Mouse (Mus musculus): ENCODE data around the gene Fgfr3. TPM values are rescaled to one million over a fixed set of nuclear protein-coding genes. Genes with fewer than 3 reads are reported as not detected.
A peak's percentile ranks its signal among the peaks of the same experiment; 100 is the strongest.

Gene Fgfr3
- polyA plus RNA-seq, 1 experiment from 2014 or later: 64.4 TPM

DNA sequence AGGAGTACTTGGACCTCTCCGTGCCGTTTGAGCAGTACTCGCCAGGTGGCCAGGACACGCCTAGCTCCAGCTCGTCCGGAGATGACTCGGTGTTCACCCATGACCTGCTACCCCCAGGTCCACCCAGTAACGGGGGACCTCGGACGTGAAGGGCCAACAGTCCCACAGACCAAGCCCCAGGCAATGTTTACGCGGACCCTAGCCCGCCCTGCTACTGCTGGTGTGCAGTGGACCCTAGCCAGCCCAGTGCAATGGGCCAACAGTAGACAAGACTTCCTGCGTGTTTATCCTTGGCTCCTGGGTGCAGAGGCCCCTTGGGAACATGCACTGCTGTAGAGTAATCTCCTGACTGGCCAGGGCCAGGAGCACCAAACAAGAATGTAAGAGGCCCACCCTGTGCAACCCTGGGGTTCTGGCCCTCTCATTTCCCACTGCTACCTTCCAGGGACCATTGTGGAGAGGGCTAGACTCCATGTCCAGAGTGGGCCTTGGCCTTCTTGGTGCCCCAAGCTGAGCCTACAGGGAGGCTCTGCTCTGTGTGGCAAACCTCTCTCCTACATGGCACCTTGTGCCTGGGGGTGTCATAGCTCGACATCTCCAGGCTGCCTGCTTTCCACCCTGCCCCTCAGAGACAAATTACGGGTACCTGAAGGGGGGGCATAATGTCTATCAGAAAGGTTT, 14.1 kb downstream of the Fgfr3 start:
- H3K4me3 ChIP-seq (ENCODE audit: low read length): no peak overlapping the region
- no peaks in the 10 kb centered on the region for H3K27me3 ChIP-seq (ENCODE audit: control insufficient read depth, insufficient read depth, low read depth, low read length)
- H3K4me2 ChIP-seq (ENCODE audit: low read depth, low read length): no peak overlapping the region
- H3K9ac ChIP-seq (ENCODE audit: low read length): no peak overlapping the region
- no peaks in the 10 kb centered on the region for H3K4me1 ChIP-seq (replicated peaks; ENCODE audit: control insufficient read depth, insufficient read depth, low read length)
- ATAC-seq (ENCODE audit: low read depth): no peak
- WGBS: 86% methylated on average over 16 of the region's 16 CpGs
- H3K36me3 ChIP-seq (ENCODE audit: control insufficient read depth, insufficient read depth, low read length): peaks cover 38% of the 10 kb centered on the region
- H3K27ac ChIP-seq (ENCODE audit: low read length): no peak overlapping the region
- no peaks in the 10 kb centered on the region for H3K9me3 ChIP-seq (ENCODE audit: control insufficient read depth, low read length)

- no peak for ATAC-seq (ENCODE audit: low read depth)
- no peak overlapping the region for H3K27ac ChIP-seq (ENCODE audit: low read length)
- H3K36me3 ChIP-seq (ENCODE audit: control insufficient read depth, insufficient read depth, low read length): peaks cover 38% of the 10 kb centered on the region
- H3K27me3 ChIP-seq (ENCODE audit: control insufficient read depth, insufficient read depth, low read depth, low read length): no peaks in the 10 kb centered on the region
- WGBS: 47% methylated on average over 9 of the region's 9 CpGs
- no peaks in the 10 kb centered on the region for H3K4me1 ChIP-seq (replicated peaks; ENCODE audit: control insufficient read depth, insufficient read depth, low read length)
- H3K4me3 ChIP-seq (ENCODE audit: low read length): no peak overlapping the region
- no peaks in the 10 kb centered on the region for H3K9me3 ChIP-seq (ENCODE audit: control insufficient read depth, low read length)
- H3K4me2 ChIP-seq (ENCODE audit: low read depth, low read length): no peak overlapping the region
- H3K9ac ChIP-seq (ENCODE audit: low read length): no peak overlapping the region
These were observed 14.8 kb downstream of the Fgfr3 start for GRCm38 (mm10) chr5:33736230-33736629.

DNA sequence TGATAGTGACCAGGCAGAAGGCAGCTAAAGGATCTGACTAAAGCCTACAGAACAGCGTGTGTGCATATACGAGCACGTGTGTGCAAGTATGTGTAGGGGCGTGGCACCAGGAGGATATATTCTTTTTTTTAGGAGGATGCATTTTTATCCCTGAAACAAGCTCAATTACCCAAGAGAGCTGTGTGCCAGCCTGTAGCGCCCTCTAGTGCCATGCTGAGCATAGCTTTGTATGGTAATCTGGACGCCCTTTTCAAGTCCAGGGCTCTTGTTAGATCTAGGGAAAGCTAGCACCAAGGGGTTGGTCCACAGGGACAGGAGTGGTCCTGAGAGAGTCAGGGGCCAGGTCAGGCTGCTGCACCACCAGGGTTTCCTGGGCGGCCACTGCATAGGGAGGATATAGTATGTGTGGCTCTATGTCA, 16.4 kb downstream of the Fgfr3 start:
- no peaks in the 10 kb centered on the region for H3K4me1 ChIP-seq (replicated peaks; ENCODE audit: control insufficient read depth, insufficient read depth, low read length)
- no peak overlapping the region for H3K4me2 ChIP-seq (ENCODE audit: low read depth, low read length)
- ATAC-seq (ENCODE audit: low read depth): peak; percentile 60
- no peaks in the 10 kb centered on the region for H3K27me3 ChIP-seq (ENCODE audit: control insufficient read depth, insufficient read depth, low read depth, low read length)
- no peaks in the 10 kb centered on the region for H3K9me3 ChIP-seq (ENCODE audit: control insufficient read depth, low read length)
- no peak overlapping the region for H3K27ac ChIP-seq (ENCODE audit: low read length)
- peaks cover 31% of the 10 kb centered on the region for H3K36me3 ChIP-seq (ENCODE audit: control insufficient read depth, insufficient read depth, low read length)
- no peak overlapping the region for H3K4me3 ChIP-seq (ENCODE audit: low read length)
- 18% methylated on average over 7 of the region's 7 CpGs for WGBS
- no peak overlapping the region for H3K9ac ChIP-seq (ENCODE audit: low read length)

- H3K27me3 ChIP-seq (ENCODE audit: control insufficient read depth, insufficient read depth, low read depth, low read length): no peaks in the 10 kb centered on the region
These were observed 16.9 kb downstream of the Fgfr3 start for GRCm38 (mm10) chr5:33738341-33738740.

GRCm38 (mm10) chr5:33740548-33740947, 19.1 kb downstream of the Fgfr3 start:
- Histone ChIP-seq H3K36me3 (ENCODE audit: control insufficient read depth, insufficient read depth, low read length) (peaks cover 19% of the 10 kb centered on the region), H3K4me2 (ENCODE audit: low read depth, low read length) (no peak overlapping the region), H3K27ac (ENCODE audit: low read length) (no peak overlapping the region), H3K4me3 (ENCODE audit: low read length) (no peak overlapping the region), H3K9ac (ENCODE audit: low read length) (no peak overlapping the region), H3K9me3 (ENCODE audit: control insufficient read depth, low read length) (no peaks in the 10 kb centered on the region), H3K4me1 (replicated peaks; ENCODE audit: control insufficient read depth, insufficient read depth, low read length) (no peaks in the 10 kb centered on the region), H3K27me3 (ENCODE audit: control insufficient read depth, insufficient read depth, low read depth, low read length) (no peaks in the 10 kb centered on the region)
- WGBS: 91% methylated on average over 4 of the region's 4 CpGs
- ATAC-seq (ENCODE audit: low read depth): no peak

More at GRCm38 (mm10) chr5:33738341-33738740, 16.9 kb downstream of the Fgfr3 start:
- Histone ChIP-seq H3K4me3 (ENCODE audit: low read length) (no peak overlapping the region), H3K9ac (ENCODE audit: low read length) (no peak overlapping the region), H3K27ac (ENCODE audit: low read length) (no peak overlapping the region), H3K9me3 (ENCODE audit: control insufficient read depth, low read length) (no peaks in the 10 kb centered on the region), H3K4me2 (ENCODE audit: low read depth, low read length) (no peak overlapping the region), H3K36me3 (ENCODE audit: control insufficient read depth, insufficient read depth, low read length) (peaks cover 27% of the 10 kb centered on the region), H3K4me1 (replicated peaks; ENCODE audit: control insufficient read depth, insufficient read depth, low read length) (no peaks in the 10 kb centered on the region)
- ATAC-seq (ENCODE audit: low read depth): peak; percentile 9; the same call in 1 of the 2 replicates

GRCm38 (mm10) chr5:33743481-33743880, 22.0 kb downstream of the Fgfr3 start:
- H3K4me1 ChIP-seq (replicated peaks; ENCODE audit: control insufficient read depth, insufficient read depth, low read length): no peaks in the 10 kb centered on the region
- no peak for ATAC-seq (ENCODE audit: low read depth)
- H3K4me3 ChIP-seq (ENCODE audit: low read length): no peak overlapping the region
- H3K27ac ChIP-seq (ENCODE audit: low read length): no peak overlapping the region
- no peaks in the 10 kb centered on the region for H3K27me3 ChIP-seq (ENCODE audit: control insufficient read depth, insufficient read depth, low read depth, low read length)
- H3K4me2 ChIP-seq (ENCODE audit: low read depth, low read length): no peak overlapping the region
- H3K9ac ChIP-seq (ENCODE audit: low read length): no peak overlapping the region
- peaks cover 28% of the 10 kb centered on the region for H3K36me3 ChIP-seq (ENCODE audit: control insufficient read depth, insufficient read depth, low read length)
- WGBS: 86% methylated on average over 8 of the region's 8 CpGs
- H3K9me3 ChIP-seq (ENCODE audit: control insufficient read depth, low read length): no peaks in the 10 kb centered on the region

DNA sequence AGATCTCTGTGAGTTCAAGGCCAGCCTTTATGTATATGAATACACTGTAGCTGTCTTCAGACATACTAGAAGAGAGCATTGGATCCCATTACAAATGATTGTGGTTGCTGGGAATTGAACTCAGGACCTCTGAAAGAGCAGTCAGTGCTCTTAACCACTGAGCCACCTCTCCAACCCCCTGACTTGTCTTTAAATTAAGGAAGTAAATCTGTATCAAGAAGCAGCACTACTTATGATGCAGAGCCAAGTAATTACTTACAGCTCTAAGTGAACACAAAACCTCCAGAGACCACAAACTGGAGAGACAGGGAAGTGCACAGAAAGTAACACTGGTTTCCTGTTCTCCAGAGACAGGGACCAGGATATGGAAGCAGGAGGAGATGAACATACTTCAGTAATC, 55.7 kb downstream of the Fgfr3 start:
- no peak overlapping the region for H3K27ac ChIP-seq (ENCODE audit: low read length)
- H3K9me3 ChIP-seq (ENCODE audit: control insufficient read depth, low read length): no peaks in the 10 kb centered on the region
- no peak overlapping the region for H3K4me3 ChIP-seq (ENCODE audit: low read length)
- peaks cover 10% of the 10 kb centered on the region for H3K36me3 ChIP-seq (ENCODE audit: control insufficient read depth, insufficient read depth, low read length)
- H3K9ac ChIP-seq (ENCODE audit: low read length): no peak overlapping the region
- no peaks in the 10 kb centered on the region for H3K27me3 ChIP-seq (ENCODE audit: control insufficient read depth, insufficient read depth, low read depth, low read length)
- H3K4me1 ChIP-seq (replicated peaks; ENCODE audit: control insufficient read depth, insufficient read depth, low read length): peaks cover 6% of the 10 kb centered on the region
- no peak overlapping the region for H3K4me2 ChIP-seq (ENCODE audit: low read depth, low read length)
- no peak for ATAC-seq (ENCODE audit: low read depth)

GRCm38 (mm10) chr5:33781964-33782344, 60.5 kb downstream of the Fgfr3 start:
- Histone ChIP-seq H3K4me2 (ENCODE audit: low read depth, low read length) (peak overlapping the region; percentile 91), H3K4me1 (replicated peaks; ENCODE audit: control insufficient read depth, insufficient read depth, low read length) (peaks cover 12% of the 10 kb centered on the region), H3K9me3 (ENCODE audit: control insufficient read depth, low read length) (no peaks in the 10 kb centered on the region), H3K9ac (ENCODE audit: low read length) (peak overlapping the region; percentile 86), H3K4me3 (ENCODE audit: low read length) (peak overlapping the region; percentile 99), H3K27me3 (ENCODE audit: control insufficient read depth, insufficient read depth, low read depth, low read length) (no peaks in the 10 kb centered on the region), H3K36me3 (ENCODE audit: control insufficient read depth, insufficient read depth, low read length) (peaks cover 5% of the 10 kb centered on the region), H3K27ac (ENCODE audit: low read length) (peak overlapping the region; percentile 83)
- peak; percentile 1; the same call in 1 of the 2 replicates for ATAC-seq (ENCODE audit: low read depth)
- WGBS: 3% methylated on average over 11 of the region's 11 CpGs

GRCm38 (mm10) chr5:33782345-33782998, 61.0 kb downstream of the Fgfr3 start, which contains the start of gene Letm1:
Gene Letm1, minus strand, starts transcription at chr5:33782817.
- peak; percentile 100 for ATAC-seq (ENCODE audit: low read depth)
- Histone ChIP-seq H3K9me3 (ENCODE audit: control insufficient read depth, low read length) (no peaks in the 10 kb centered on the region), H3K27me3 (ENCODE audit: control insufficient read depth, insufficient read depth, low read depth, low read length) (no peaks in the 10 kb centered on the region), H3K4me1 (replicated peaks; ENCODE audit: control insufficient read depth, insufficient read depth, low read length) (peaks cover 12% of the 10 kb centered on the region), H3K36me3 (ENCODE audit: control insufficient read depth, insufficient read depth, low read length) (peaks cover 5% of the 10 kb centered on the region), H3K4me3 (ENCODE audit: low read length) (peak within 1 kb of the TSS; percentile 99), H3K4me2 (ENCODE audit: low read depth, low read length) (peak within 1 kb of the TSS; percentile 91), H3K9ac (ENCODE audit: low read length) (peak within 1 kb of the TSS; percentile 86), H3K27ac (ENCODE audit: low read length) (peak within 1 kb of the TSS; percentile 83)
- under 1% methylated on average over 65 of the region's 65 CpGs for WGBS
